Mouse (Mus musculus) T-cell, adult 66 days (primary cell): ENCODE results near the gene Syt13. TPM values are rescaled to one million over a fixed set of nuclear protein-coding genes. Genes with fewer than 3 reads are reported as not detected.

Experiments used
- total RNA-seq, 2 experiments: library from RNA; stranded (reverse); gene quantifications; 3 replicates in 1 of 2; 4 replicates in 1 of 2; pipeline ENCODE4 v1.2.4; 2023

The Syt13 gene
- total RNA-seq, result not detected

GRCm38 (mm10) chr2:92914933-92915553 lies at the start of gene Syt13:
Gene Syt13 (plus strand): TSS chr2:92915098.

Other genes starting within 250 kb of the Syt13 start
- gene Prdm11, start 131.1 kb downstream of the Syt13 start, total RNA-seq, result 10 to 100 TPM; 21.7 to 24.7 TPM